Mouse (Mus musculus): Measurements from ENCODE around the gene Cabin1.

Gene Cabin1

DNA sequence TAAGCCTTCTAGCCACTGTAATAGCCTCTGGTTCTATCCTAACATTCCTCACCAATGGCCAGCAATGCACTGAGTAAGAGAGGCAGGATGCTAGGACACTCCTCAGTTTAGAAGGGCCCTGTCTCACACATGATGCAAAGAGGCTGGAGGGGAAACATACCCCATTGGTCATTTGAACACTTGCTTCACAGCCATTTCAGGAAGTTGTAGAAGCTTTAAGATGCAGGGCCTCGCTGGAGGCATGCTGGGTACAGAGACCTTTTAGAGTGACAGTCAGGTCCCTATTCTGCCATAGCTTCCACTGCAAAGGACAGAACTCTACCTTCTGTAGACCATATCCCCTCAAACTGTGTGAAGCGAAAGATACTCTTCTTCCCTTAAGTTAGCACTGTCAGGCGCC is 66.4 kb downstream of the Cabin1 start:
- DNase-seq: no peak

DNA sequence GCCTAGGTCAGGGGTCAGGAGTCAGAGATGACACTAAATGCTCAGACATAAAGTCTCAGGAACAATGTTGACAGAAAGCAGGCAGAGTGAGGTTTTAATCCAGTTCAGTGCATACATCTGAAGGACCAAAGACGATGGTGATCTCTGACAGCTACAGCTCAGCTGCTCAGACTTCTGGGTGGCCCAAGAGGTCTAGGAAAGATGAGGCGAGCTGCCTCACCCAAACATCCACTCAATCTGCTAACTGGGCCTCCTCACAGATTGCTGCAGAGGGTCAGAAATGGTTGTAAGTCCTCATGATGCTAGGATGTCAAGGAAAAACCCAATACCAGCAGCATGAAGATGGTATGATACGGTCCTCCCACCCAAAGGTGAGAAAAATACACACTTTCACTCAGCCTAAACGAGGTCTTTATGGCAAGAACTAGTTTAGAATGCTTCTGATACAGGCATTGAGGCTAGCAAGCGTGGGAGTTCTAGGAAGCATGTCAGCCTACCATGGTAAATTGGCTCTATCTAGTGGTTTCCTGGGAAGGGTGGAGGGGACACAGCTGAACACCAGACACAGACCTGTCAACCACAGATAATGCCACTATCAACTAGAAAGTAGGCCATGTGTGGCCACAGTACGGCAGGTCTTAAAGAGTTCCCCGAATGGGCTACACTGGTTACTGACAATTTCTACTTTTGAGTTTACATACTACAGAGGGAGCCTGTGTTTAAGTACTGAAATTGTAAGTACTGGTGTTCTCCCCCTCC is 67.4 kb downstream of the Cabin1 start:
- no peak for DNase-seq

DNA sequence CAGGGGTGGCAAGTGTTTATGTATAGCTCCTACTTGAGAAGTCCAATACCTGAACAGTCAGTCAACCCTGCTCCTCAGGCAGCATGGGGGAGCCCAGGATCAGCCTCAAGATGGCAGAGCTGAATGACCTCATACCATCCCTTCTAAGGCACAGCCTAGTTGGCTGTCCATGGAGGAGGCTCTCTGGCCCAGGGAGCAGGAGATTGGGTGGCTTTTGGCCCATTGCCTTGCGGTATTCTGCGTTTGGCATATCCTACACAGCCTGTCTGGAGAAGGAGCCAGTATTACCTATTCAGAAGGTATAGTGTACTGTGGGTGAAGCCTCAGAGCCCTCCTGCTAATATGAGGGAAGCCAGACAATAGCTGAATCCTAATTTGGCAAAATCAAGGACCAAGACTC is 68.6 kb downstream of the Cabin1 start:
- DNase-seq: no peak

DNA sequence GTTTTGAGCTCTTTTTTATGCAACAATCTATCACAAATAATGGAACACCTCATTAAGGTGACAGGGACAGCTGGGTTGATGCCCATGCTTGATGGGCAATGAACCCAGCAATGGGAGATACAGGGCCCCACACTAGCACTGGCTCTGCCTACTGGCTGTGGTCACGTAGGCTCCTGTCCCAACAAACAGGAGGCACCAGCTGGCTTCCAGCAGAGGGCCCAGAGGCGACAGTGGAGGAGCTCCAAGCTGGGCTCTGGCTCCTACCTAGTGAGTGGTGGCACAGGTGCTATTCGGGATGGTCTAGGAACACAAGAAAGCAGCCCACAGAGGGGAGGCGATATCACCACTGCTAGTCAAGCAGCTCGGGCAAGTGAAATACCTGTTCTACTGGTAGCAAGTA is 69.1 kb downstream of the Cabin1 start:
- no peak for DNase-seq

DNA sequence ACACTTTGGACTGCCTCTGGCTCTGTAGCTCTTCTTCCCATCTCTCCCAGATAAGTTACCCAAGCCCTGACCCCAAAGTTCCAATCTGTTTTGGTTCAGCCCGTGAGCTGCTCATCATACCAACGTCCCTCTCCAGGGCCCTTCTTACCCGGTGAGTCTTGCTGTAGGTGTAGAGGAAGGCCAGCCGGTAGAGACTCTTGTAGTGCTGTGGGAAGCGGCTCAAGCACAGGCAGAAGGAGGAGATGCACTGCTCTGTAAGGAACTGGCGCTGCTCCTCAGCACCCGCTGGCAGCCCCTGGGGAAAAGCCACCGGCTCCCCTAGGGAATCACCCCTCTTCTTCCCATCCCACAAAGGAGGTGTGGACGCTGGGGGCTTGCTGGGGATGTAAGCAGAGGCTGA is 69.6 kb downstream of the Cabin1 start:
- DNase-seq: no peak

DNA sequence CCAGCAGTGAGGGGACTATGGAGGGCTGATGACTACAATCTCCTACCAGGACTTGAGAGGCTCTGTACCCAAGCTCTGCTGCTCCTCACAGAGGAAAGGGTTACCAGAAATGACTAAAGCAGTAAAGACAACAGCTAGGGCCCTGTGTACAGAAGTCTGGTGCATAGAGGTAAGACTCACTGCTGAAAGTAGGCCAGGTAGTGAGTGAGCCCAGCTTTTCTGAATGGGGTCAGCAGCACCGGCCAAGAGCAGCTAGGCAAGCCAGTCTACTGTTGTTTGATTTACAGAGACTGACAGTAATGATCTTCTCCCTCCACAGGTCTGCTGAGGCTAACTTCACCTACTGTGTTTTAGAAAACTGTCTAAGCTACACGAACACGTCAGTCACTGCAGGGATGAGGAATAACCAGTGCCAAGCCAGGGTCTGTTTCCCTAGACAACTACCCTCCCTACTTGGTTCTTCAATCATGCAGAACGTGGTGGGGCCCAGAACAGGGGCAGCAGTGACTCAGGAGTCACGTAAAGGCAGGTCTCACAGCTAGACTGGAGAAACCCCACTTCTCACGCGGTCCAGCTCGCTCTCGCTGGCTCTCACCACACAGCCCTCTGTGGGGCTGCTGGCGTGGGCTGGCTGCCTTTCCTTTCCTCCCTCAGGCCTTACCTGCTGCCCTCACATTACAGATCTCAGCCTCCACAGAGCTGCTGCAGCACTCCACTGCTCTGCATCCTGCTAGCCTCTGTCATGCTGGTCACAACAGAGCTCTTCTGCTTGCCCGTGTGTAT is 70.5 kb downstream of the Cabin1 start:
- DNase-seq: no peak

DNA sequence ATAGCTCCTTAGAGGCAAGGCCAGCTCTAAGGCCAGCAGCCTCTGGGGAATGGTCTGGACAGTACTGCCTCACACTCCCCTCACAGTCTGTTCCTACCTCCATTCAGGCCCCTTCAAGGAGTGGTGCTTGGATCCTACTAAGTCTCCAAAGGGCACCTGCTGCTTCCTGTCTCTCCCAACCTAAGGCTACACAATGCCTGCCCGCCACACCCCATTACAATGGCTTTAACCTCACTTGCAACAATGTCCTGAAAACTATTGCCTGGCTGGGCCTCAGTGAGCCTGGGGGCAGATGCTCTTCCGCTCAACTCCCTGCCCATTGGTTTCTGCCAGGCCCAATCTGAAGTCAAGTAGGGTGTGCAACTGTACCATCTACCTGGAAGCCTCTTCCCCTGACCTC is 75.5 kb downstream of the Cabin1 start:
- DNase-seq: no peak

DNA sequence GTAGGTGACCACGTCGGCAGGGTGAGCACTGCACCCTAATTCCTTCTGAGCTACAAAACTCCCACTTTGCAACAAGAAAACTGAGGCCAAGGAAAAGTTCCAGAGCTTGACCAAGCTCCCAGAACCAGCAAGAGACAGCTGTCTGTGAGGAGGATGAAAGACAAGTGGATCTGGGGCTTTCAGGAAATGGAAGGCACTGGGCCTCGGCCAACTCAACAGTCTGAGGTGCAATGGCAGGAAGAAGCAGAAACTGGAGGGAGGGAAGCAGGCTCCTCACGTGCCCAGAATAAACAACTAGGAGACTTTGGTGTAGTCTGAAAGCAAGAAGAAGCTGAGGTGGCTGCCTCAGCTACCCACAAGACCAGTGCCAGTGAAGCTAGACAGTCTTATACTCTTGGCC is 77.4 kb downstream of the Cabin1 start:
- no peak for DNase-seq

DNA sequence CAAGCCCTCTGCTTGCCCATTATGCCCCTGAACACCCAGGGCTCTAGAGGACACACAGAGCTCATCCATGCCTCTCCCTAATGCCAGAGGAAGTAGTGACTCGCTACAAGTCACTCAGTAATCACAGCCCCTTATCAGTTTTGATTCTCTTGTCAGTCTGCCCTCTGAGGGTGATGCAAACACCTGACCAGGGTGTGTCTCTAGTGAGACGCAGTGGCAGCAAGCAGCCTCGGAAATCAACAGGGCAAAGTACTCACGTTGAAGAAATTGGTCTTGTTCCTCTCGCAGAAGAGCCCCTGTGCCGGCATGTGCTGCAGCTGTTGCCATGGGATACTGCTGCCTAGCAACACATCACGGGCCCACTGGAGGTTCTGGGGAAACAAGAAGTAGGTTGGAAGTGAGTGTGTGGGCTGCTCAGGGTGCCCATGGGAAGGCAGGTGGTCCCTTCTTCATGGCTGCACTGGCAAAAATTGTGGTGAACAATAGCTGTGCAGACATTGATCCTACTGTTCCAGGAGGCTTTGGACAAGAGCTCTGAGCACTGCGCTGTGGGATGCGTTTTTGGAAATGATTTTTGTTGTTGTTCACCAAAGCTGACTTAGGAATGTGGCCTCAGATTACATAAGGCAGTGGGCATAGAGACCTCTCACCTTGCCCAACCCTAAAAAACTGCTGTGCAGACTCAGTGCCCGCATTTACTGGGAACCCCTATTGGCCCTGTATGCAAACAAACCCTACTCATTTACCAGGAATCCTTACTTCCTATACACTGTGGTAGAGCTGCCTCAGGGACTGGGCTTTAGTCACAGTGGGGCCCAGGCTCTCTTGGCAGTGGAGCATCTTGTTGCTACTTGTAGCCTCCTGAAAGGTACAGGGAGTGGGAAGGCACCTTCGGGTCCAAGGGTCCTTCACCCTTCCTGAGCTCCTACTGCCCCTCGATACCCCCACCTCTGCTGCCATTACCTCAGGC is 79.8 kb downstream of the Cabin1 start:
- no peak for DNase-seq

DNA sequence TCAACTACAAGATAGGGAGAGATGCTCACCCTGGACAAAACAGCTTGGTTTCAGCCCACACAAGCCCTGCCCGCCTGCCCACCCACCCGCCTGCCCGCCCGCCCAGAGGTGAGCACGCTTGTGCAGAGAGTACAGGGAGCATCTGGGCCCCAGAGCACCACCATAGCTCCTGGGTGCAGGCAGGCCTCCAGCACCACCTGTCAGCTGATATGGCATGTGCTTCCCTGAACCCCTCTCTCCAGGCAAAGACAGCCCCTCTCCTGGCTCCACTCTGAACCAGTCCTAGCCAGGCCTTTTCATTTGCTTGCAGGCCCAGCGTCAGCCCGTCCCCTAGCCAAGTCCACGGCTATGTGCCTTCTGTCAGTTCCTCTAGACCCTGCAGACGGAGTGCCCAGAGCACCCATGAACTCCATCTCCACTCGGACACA is 83.6 kb downstream of the Cabin1 start:
- DNase-seq: no peak

DNA sequence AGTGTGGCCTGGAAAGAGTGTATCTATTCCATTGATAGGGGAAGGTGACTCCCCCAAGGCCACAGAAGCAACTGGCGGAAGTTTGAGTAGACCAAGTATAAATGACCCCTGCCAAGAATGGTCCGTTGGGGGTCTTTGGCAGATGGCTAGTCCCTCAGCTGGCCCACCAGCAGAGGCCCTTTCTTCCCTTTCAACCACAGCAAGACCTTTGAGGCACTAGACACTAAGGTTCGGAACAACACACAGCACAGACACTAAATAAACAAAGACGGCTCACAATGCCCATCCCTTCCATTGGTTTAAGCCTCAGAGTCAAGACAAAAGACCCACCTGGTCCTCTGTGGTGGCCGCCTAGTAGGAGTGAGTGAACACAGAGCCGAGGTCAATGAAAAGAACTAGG is 84.9 kb downstream of the Cabin1 start:
- DNase-seq: no peak

DNA sequence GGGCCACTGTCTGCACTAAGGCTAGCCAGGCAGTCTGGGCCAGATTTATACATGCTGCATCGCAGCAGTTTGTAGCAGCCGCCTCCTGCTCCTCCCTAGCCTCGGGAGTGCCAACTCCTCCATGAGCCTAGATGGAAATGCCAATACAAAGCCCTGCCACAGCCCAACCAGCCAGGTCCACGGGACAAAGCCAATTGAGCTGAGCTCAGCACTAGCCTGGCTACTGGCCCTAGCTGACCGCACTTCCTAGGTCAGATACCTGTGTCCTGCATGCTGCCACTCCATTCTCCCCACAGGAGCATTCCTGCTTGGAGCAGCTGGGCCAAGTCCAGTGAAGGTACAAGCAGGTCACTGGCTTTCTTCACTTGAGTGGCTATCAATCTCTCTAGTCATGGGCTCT is 86.2 kb downstream of the Cabin1 start:
- peak; percentile 47 to 76 for DNase-seq

DNA sequence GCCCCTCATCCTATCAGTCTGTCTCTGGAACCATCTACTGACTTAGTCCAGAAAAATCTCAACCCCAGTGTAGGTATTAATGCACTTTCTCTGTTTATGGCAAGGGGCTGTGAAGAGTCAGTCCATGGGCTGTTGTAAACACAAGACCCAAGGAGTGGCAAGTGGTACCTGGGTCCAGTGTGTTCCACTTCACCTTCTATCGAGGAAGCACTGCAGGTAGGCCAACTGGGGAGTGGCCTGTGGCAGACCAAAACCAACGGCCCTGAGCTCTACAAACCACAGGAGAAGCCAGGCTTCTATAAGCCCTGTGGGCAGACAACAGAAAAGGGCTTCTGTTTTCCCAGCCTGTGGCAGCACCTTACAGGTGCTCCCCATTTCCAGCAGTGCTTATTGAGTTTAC is 86.6 kb downstream of the Cabin1 start:
- DNase-seq: no peak

DNA sequence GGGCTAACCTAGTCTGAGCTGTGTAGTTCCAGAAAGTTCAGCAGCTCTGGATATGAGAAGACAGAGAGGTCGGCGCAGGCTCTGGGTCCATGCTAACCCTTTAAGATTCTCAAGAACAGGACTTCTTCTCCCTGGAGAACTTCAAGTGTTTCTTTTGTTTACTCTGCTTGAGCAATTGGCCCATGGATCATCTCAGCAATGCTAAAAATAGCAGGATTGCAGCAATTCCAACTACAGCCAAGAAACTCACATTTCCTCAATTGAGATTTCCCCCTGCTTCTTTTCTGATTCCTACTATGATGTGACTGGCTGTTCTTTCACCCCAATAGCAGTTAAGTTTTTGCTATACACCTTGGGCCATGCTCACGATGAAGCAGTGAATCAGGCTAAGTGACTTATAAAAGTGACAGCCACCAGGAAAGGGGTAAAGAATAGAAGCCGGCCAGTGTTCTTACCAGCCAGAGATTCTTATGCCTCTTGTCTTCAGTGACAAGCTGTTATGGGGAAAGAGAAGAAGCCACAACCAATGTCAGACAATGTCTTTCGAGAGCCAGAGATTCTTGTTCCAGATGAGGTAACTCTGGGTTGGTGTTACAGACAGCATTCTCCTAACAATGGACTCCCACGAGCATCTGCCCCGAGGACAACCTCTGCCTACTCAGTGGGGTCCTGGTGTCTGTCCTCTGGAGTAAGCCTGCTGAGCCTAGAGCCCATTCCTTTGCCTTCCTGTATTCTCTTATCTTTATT is 87.1 kb downstream of the Cabin1 start:
- DNase-seq: no peak

DNA sequence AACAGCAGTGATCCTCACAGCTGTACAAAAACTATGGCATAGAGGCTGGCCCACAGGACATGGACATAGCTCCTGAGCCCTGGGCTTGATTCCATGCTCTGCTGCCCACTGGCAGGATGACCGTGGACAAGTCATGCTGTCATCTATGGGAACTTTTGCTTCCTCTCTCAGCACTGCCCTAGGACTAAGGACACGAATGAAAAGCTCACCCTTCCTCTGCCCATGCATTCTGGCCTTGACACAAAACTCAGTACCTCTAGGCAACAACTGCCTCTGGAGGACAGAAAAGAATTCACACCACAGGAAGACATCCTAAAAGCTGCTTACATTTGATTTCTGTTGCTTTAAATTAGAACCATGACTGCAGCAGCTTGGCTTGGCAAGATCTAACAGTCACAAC is 87.9 kb downstream of the Cabin1 start:
- DNase-seq: no peak

DNA sequence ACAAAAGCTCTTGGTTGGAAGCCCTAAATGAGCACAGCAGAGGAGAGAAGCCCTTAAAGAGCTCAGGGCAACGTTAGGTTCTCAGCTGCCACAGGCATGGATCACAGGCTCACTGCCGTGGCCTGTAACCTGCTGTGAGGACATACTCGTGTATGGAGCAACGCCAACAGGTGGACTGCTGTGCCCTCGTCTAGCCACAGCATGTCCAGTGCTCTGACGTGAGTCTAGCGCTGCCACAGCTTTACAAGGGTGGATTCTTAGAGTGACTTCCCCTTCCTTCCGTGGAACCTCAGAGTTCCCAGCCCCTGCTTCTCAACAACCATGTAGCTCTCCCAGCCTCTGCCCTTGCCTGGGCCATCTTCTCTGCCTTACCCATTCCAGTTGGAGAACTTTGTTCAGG is 88.5 kb downstream of the Cabin1 start:
- DNase-seq: no peak

DNA sequence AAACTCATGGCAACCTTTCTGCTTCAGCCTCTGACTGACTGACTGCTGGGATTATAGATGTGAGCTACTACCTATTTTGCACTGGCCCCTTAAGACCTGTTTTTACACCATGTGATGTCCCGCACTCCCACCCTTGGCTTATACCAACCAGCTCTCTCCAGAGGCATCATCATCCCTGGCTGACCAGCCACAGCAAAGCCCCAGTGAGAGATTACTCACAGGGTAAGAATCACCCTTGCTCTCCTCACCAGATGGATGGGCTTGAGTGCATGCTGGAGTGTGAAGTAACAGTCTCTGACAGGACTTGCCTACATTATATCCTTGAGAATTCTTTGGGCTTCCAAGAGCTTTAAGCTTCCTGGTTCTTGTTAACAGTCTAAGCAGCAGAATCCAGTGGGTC is 94.2 kb downstream of the Cabin1 start:
- DNase-seq: no peak

DNA sequence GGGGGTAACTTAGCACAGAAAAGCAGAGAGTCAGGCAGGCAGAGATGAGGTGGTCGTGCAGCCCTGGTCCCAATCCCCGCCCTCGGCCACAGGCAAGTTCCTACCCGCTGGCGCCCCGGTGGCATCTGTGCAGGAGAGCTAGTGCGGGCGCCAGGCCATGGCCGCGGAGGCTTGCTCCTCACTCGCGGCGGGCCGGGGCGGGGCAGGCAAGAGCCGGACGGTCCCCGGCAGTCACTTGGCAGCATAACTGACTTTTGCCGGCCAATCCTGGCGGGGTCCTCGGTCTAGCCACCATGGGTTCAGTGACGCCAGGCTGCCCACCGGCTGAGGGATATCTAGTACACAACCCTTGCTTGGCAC is 96.2 kb downstream of the Cabin1 start:
- DNase-seq: peak; percentile 77 to 82

DNA sequence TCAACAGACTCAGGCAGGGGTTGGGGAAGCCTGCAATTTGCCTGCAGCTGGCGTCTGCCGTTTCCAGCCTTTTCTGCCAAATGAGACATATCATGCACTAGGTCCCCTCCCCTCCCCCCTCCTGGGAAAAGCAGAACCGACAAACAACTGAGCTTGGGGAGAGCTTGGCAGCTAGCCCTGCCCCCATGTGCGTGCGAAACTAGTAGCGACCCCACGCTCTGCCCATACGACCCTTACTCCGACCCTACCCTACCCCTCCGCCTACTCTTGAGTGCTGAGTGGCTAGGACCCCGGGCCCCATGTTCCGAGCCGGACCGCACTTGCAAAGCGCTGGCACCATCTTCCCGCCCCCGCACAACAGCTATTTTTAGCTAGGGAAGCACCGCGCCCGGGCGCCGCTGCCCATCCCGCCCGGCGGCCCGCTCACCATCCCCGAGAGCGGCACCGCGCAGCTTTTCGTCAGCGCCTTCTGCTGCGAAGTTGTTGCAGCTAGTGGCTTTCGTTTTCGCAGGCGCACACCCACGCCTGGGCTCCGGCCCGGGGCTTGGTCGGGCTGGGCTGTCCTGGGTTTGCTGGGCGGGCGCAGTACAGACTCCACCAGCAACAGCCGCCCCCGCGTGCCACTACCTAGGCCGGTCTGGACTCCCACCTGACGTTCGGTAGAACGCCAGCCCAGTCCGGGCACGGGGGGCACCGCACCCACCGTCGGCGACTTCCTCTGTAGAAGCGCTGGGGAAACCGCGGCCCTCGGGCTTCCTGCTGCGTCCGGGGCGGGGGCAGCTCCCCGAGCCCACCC is 96.8 kb downstream of the Cabin1 start:
- peak; percentile 60 to 75 for DNase-seq

DNA sequence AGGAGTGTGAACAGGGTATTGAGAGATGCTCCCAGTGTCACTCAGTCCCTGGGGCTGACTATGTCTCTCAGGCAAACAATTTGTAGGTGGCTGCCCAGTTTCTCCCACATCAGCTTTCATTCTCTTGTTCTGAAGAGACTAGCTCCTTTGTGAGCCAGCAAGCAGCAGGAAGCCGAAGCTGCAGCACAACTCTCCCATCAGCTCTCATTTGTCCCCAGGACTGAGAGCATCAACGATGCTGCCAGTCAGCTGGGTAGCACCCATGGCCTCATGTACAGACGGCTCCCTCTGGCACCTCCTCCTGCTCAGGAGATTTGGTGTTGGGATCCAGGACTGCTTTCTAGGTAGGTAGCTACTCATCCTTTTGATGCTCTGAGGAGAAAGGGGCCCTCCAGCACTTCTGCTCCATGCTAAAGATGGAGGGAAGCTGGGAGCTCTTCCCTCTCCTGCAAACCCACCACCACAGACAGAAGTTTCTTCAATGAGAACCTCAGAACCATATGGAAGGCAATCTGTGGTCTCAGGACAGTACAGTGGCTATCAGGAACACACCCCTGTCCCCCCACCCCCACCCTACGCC is 97.6 kb downstream of the Cabin1 start:
- no peak for DNase-seq

DNA sequence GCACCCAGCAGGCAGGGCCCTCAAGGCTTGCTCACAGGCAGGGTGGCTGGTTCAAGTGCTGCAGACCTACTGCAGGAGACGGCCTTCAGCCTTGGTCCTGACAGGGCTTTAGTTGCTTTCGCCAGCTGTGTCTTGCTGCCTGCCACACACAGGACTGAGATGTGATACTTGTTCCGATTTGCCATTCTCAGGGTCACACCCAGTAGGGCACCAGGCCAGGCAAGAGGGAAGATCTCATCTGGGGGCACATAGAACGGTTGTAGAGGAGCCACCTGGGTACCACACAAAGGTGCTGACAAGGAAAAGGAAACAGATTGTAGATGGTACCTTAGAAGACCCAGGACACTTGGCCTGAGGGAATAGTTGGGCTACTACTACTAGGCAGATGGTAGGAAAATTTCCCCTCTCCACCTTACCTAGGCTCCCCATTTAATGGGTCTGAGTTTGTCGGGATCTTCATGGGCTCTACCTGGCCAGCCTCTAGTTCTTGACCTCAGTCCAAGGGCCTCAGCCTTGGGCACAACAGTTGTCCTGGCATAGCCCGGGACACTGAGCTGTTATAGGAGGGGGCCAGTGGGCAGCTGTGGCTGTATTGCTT is 99.4 kb downstream of the Cabin1 start:
- DNase-seq: no peak

Measured in kidney, postnatal 25 days (tissue).